Mouse (Mus musculus) heart, embryonic 16.5 days (tissue): ENCODE measurements at regions not wholly inside any gene's neighbourhood (a gene's known extent, or its start where the extent isn't known, plus 50 kb on each side); places are given as distances from the start of the nearest gene placed in this dataset.

ENCODE experiments used
- ATAC-seq: fragments of 200-750 bp; cut with Nextera tagmentation; replicated peaks from 2 replicates; pipeline ENCODE4 v1.8.0; 2017; ENCODE audit warnings: moderate number of reproducible peaks; ENCODE audit not compliant: insufficient read depth, low FRiP score; ENCODE audit errors: extremely low read depth
- H3K27ac ChIP-seq: fragments of 300-500 bp; sonication (generic); 2 replicates; pipeline ENCODE4 v1.5.1; 2014; ENCODE audit warnings: mild to moderate bottlenecking, low read length, control low read depth, moderate library complexity
- H3K27me3 ChIP-seq: fragments of 300-500 bp; sonication (generic); 2 replicates; pipeline ENCODE4 v1.6.1; 2014; ENCODE audit warnings: low read length, mixed read lengths; ENCODE audit not compliant: control insufficient read depth, insufficient read depth
- H3K36me3 ChIP-seq: fragments of 300-500 bp; sonication (generic); 2 replicates; pipeline ENCODE4 v1.6.1; 2014; ENCODE audit not compliant: control insufficient read depth, insufficient read depth
- H3K4me1 ChIP-seq: fragments of 300-500 bp; sonication (generic); 2 replicates; pipeline ENCODE4 v1.6.1; 2014; ENCODE audit warnings: low read length, mixed read lengths; ENCODE audit not compliant: control insufficient read depth, insufficient read depth
- H3K4me2 ChIP-seq: fragments of 300-500 bp; sonication (generic); 2 replicates; pipeline ENCODE4 v1.6.1; 2014; ENCODE audit warnings: low read depth, mild to moderate bottlenecking, control low read depth, low read length
- H3K4me3 ChIP-seq: fragments of 300-500 bp; sonication (generic); 2 replicates; pipeline ENCODE4 v1.5.1; 2014; ENCODE audit warnings: mild to moderate bottlenecking, control low read depth, low read length
- H3K9ac ChIP-seq: fragments of 300-500 bp; sonication (generic); 2 replicates; pipeline ENCODE4 v1.6.1; 2014; ENCODE audit warnings: low read length, control low read depth
- H3K9me3 ChIP-seq: fragments of 300-500 bp; sonication (generic); replicated peaks from 2 replicates; pipeline ENCODE4 v1.6.1; 2016; ENCODE audit warnings: low read length; ENCODE audit not compliant: control insufficient read depth
- WGBS: fragments of 180-500 bp; shearing (Covaris S2); extraction: QIAGEN DNeasy Blood & Tissue Kit; methylation state at CpG from one replicate; pipeline ENCODE4 v1.1.7; 2014; 5-methylcytosine and 5-hydroxymethylcytosine counted together

DNA sequence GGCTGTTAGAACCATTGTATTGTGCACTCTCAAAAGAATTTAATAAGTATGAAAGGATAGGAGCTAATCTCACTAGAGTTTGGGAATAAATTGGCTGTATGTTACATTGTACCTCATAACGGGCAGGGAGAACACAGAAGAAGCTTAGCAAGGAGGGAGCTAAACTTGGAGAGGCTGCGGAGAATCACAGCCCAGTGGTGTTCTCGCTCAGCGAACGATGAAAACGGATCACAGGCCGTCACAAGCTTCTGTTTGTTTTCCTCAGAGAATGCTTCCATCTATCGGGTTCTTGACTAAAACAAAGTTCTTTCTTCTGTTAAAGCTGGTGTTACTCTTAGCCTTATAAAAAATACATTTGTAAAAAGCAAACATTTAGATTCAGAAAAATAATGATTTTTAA, 178.2 kb upstream of the Rnd3 start:
- no peak overlapping the region for H3K9ac ChIP-seq
- H3K4me3 ChIP-seq: no peak overlapping the region
- no peak overlapping the region for H3K4me2 ChIP-seq
- H3K4me1 ChIP-seq: peaks cover 3% of the 10 kb centered on the region; the same call in 1 of the 2 replicates
- WGBS: 79% methylated on average over 8 of the region's 8 CpGs
- no peak overlapping the region for H3K27ac ChIP-seq
- H3K27me3 ChIP-seq: no peaks in the 10 kb centered on the region
- ATAC-seq: no peak
- no peaks in the 10 kb centered on the region for H3K36me3 ChIP-seq
- H3K9me3 ChIP-seq: no peaks in the 10 kb centered on the region

DNA sequence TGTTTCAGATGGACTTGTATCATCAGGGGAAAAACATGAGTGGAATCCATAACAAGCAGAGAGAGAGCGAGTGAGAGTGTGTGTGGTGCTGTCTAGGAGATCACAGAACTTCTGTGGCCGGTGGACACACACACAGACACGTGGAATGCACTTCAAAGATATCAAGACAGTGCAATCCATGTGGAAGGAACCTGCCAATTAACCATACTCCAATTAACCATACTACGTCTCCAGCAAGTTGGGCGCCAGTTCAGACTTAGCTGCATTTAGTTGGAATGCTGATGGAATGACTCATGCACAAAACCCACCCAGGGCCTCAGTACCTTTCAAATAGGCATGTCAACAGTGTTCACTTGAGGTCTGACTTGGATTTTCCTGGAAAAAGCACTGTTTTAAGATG, 172.8 kb upstream of the Rnd3 start:
- Histone ChIP-seq H3K9ac (no peak overlapping the region), H3K4me1 (peaks cover 3% of the 10 kb centered on the region; the same call in 1 of the 2 replicates), H3K27me3 (no peaks in the 10 kb centered on the region), H3K27ac (no peak overlapping the region), H3K36me3 (no peaks in the 10 kb centered on the region), H3K4me2 (no peak overlapping the region), H3K9me3 (peaks cover 4% of the 10 kb centered on the region), H3K4me3 (no peak overlapping the region)
- WGBS: 54% methylated on average over 5 of the region's 5 CpGs
- ATAC-seq: no peak

DNA sequence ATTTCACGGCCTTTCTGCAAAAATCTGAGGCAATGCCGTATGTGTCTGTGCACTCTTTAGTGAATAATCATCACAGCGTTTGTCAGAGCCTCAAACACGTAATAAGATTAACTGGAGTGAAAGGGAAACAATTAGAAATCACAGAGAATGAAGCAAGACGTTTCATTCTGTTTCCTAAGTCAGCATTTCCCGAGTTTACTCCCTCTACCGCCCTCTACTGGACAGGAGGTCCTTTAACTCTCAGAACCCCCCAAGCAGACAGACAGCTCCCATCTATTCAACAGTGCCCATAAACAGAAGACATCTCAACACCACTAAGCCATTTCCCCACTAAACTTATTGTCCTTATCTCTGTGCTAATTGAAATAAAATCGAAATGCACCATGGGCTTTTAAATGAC, 167.5 kb upstream of the Rnd3 start:
- no peak overlapping the region for H3K4me3 ChIP-seq
- H3K4me2 ChIP-seq: no peak overlapping the region
- no peak for ATAC-seq
- 82% methylated on average over 8 of the region's 8 CpGs for WGBS
- no peaks in the 10 kb centered on the region for H3K4me1 ChIP-seq
- H3K9ac ChIP-seq: no peak overlapping the region
- peaks cover 4% of the 10 kb centered on the region for H3K9me3 ChIP-seq
- H3K27ac ChIP-seq: no peak overlapping the region
- no peaks in the 10 kb centered on the region for H3K36me3 ChIP-seq
- H3K27me3 ChIP-seq: no peaks in the 10 kb centered on the region

DNA sequence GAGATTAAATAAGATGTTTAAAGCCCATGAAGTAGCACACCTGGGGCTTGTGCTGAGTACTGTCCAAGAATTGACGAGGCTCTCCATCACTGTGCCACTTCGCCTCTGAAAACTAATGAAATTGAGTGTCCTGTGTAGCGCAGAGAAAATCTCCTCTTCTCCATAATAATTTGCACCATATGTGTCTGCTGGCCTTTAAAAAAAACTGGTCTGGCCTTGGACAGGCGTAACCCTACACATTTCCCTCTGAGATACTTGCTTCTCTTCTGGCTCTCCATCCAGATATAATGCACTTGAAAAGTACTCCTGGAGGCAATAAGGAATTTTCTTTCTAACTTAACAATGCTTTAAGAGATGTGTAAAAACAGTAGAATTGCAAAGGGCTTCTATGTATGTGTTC, 164.5 kb upstream of the Rnd3 start:
- H3K27ac ChIP-seq: no peak overlapping the region

DNA sequence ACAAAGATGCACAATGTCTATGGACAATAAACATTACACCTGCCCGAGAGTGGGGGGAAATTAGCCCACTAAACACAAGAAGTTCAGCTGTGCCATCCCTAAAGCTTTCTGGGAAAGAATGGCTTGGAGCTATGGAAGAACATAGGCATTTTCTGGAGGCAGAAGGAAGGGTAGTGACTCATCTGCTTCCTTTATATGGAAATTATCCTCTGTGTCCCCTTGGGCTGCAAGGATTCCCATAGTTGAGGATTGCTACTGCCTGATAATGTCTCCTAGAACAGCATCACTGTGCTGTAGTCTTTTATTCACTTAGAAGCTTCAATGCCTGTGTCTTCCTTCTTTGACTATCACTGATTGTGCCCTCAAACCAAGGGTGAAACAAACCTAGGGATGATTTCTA, 157.3 kb upstream of the Rnd3 start:
- Histone ChIP-seq H3K9me3 (no peaks in the 10 kb centered on the region), H3K4me1 (no peaks in the 10 kb centered on the region), H3K4me2 (no peak overlapping the region), H3K36me3 (no peaks in the 10 kb centered on the region), H3K9ac (no peak overlapping the region), H3K27ac (no peak overlapping the region; the same call in 1 of the 2 replicates), H3K27me3 (no peaks in the 10 kb centered on the region), H3K4me3 (no peak overlapping the region)
- WGBS: 76% methylated on average over 1 of the region's 1 CpGs
- ATAC-seq: no peak

More for the DNA sequence above, 164.5 kb upstream of the Rnd3 start:
- Histone ChIP-seq H3K4me2 (no peak overlapping the region), H3K4me3 (no peak overlapping the region), H3K9ac (no peak overlapping the region), H3K9me3 (peaks cover 4% of the 10 kb centered on the region), H3K4me1 (no peaks in the 10 kb centered on the region), H3K36me3 (no peaks in the 10 kb centered on the region), H3K27me3 (no peaks in the 10 kb centered on the region)
- no peak for ATAC-seq
- WGBS: 92% methylated on average over 4 of the region's 4 CpGs

DNA sequence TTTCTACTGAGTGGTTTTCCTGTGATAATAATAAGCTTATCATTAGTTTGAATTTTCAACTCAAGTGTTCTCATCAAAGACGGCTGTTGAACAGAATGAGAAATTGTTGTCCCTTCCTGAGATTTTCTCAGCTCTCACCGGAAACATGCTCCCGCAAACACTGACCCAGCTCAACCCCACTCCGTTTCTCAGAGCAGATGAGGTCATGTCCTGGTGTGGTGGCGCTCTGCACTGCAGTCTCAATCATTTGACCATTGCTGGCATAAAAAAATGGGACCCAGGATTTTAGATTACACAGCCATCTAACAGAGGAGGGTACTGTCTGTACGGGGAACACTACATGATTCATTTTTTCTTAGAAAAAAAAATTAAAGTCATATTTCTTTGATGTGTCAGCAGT, 156.5 kb upstream of the Rnd3 start:
- Histone ChIP-seq H3K4me3 (no peak overlapping the region), H3K36me3 (no peaks in the 10 kb centered on the region), H3K27ac (no peak overlapping the region), H3K27me3 (no peaks in the 10 kb centered on the region), H3K9ac (no peak overlapping the region), H3K4me2 (no peak overlapping the region), H3K4me1 (no peaks in the 10 kb centered on the region), H3K9me3 (no peaks in the 10 kb centered on the region)
- no peak for ATAC-seq
- WGBS: 32% methylated on average over 6 of the region's 6 CpGs

DNA sequence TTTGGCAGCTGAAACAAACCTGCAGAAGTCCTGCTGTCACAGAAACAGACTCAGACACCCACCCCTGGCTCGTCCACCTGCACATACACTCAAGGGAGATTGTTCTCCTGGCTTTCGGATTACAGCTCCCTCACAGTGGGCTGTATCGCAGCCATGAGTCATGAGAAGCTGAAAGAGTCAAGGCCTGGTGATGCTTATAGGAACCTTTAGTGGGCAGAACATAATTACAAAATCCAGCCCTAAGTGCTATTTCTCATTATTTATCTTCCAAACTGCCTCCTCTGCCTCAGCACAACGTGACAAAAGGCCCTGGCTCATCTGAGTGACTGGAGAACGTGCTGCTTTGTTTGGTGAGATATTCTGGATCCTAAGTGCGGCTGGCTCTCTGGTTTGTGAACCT, 155.8 kb upstream of the Rnd3 start:
- Histone ChIP-seq H3K27me3 (no peaks in the 10 kb centered on the region), H3K4me3 (no peak overlapping the region), H3K9ac (no peak overlapping the region), H3K36me3 (no peaks in the 10 kb centered on the region), H3K4me2 (no peak overlapping the region), H3K4me1 (no peaks in the 10 kb centered on the region), H3K9me3 (no peaks in the 10 kb centered on the region), H3K27ac (no peak overlapping the region)
- WGBS: 59% methylated on average over 6 of the region's 6 CpGs
- no peak for ATAC-seq

DNA sequence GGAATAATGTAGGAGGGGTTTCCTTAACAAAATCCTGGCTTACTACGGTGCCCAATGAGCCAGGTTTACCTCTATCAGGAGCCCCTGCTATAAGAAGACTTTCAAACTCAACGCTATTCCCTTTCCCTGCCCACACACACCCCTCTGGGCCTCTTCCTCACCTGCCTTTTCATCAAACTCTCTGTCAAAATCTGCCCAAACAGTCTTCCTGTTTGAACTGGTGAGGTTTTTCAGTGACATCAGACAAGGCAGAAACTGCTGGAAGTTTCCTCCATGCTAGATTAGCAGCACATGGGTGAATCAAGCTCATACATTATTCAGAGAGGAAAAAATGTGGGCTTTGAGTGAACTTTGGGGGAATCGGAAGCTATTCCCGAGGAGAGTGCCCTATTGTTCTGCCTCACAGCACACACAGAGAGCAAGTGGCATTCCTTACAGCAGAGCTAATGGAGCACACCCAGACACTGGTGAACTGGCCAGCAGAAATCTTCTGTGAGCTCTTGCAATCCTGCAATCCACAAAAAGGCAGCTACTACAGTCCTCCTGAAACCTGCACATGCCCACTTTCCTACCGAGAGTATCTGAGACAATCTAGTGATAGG, 141.8 kb upstream of the Rnd3 start:
- no peak for ATAC-seq
- Histone ChIP-seq H3K9me3 (no peaks in the 10 kb centered on the region), H3K4me3 (no peak overlapping the region), H3K36me3 (no peaks in the 10 kb centered on the region), H3K9ac (no peak overlapping the region), H3K4me1 (no peaks in the 10 kb centered on the region; the same call in 1 of the 2 replicates), H3K27me3 (no peaks in the 10 kb centered on the region), H3K27ac (no peak overlapping the region), H3K4me2 (no peak overlapping the region)
- WGBS: 49% methylated on average over 5 of the region's 5 CpGs

DNA sequence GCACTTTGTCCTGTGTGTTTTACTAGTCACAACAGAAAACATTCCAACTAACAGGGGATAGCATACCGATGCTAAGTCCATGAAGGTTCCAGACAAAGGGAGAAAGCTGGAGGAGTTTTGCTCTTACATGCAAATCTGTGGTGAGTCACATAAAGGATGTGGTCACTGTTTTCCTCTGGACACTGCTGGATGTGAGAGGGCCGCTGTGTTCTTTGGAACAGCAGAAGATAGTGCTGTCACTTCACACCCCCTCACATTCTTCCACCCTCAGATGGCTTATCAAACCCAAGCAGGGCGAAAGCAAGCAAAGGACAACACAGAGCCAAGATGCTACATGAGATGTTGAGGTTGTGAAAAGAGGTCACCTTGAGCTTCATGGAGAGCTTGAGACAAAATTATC, 139.8 kb upstream of the Rnd3 start:
- no peak overlapping the region for H3K9ac ChIP-seq
- H3K9me3 ChIP-seq: no peaks in the 10 kb centered on the region
- peaks cover 5% of the 10 kb centered on the region for H3K4me1 ChIP-seq
- 40% methylated on average over 3 of the region's 3 CpGs for WGBS
- no peaks in the 10 kb centered on the region for H3K27me3 ChIP-seq
- no peak overlapping the region for H3K27ac ChIP-seq
- no peaks in the 10 kb centered on the region for H3K36me3 ChIP-seq
- H3K4me3 ChIP-seq: no peak overlapping the region
- H3K4me2 ChIP-seq: no peak overlapping the region
- ATAC-seq: no peak
